Mouse (Mus musculus): ENCODE data around the gene Wfdc5. TPM values are rescaled to one million over a fixed set of nuclear protein-coding genes. Genes with fewer than 3 reads are reported as not detected.

Gene Wfdc5
- polyA plus RNA-seq, 1 experiment: not detected

DNA sequence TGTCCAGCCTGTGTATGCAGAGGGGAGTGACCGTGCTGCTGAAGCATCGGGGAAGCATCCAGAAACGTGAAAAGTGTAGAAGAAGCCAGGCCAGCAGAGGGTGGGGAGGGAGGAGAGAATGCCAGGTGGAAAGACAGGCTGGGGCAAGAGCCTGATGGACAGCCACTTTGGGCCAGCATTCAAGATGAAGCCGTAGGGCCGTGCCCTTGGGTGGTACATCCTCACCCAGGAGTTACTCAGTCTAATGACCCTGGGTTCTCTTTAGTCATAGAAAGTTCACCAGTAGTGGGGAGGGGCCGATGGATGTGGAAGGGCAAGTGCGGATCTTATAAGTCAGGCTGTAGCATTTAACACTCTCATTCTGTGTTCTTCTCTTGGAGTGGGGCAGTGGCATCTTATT, 26.4 kb downstream of the Wfdc5 start:
- TF ChIP-seq FLI1 (IDR thresholded peaks at IDR 0.05; ENCODE audit: low read length): no peak
- no peak for TF ChIP-seq GATA1 (IDR thresholded peaks at IDR 0.05; ENCODE audit: borderline replicate concordance, low read length)
- Histone ChIP-seq H3K4me3 (replicated peaks) (no peak overlapping the region), H3K27me3 (replicated peaks) (no peaks in the 10 kb centered on the region), H3K9me3 (no peaks in the 10 kb centered on the region), H3K36me3 (replicated peaks; ENCODE audit: low read length) (peaks cover 67% of the 10 kb centered on the region), H3K4me1 (no peaks in the 10 kb centered on the region)

DNA sequence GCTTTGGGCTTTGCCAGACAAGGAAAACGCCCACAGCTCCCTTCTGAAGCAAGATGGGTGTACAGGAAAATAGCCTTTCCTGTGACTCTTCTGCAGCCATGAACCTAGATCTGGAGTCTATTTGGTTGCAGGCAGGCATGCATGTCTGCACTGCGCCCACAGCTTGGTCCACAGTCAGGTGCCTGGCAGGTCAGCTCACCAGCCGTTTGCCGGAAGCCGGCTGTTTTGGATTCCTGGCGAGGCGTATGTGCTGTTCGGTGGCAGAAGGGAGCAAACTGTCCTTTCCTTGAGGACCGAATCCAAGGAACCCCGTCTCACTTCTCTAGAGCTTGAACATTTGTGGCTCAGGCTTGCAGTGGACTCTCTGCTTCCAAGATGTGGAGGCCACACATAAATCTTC, 28.5 kb downstream of the Wfdc5 start:
- 0 out of 2 replicates have a peak, but pooled peaks cover 3% of the 10 kb centered on the region for H3K4me1 ChIP-seq
- H3K36me3 ChIP-seq (replicated peaks; ENCODE audit: low read length): peaks cover 88% of the 10 kb centered on the region
- H3K9me3 ChIP-seq: no peaks in the 10 kb centered on the region
- TF ChIP-seq GATA1 (IDR thresholded peaks at IDR 0.05; ENCODE audit: borderline replicate concordance, low read length): no peak
- TF ChIP-seq FLI1 (IDR thresholded peaks at IDR 0.05; ENCODE audit: low read length): no peak
- no peak overlapping the region for H3K4me3 ChIP-seq (replicated peaks)
- no peaks in the 10 kb centered on the region for H3K27me3 ChIP-seq (replicated peaks)

DNA sequence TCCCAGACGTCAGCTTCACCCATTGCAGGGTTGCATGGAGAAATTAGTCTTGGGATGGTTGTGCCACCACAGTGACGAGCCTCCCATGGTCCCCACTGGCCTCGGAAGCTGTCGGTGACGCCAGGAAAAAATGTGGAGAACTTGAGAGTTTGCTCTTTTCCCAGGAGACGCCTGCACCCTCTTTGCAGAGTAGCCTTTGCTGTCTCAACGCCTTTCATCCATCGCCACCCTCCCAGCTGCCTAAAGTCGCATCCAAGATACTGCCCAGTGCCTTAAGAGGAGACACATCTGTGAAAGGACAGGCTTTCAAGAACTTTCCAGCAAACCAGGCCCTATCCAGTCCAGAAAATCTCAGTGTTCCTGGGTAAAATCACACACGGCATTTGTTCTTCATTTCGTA, 30.2 kb downstream of the Wfdc5 start:
- peaks cover 99% of the 10 kb centered on the region for H3K36me3 ChIP-seq (replicated peaks; ENCODE audit: low read length)

DNA sequence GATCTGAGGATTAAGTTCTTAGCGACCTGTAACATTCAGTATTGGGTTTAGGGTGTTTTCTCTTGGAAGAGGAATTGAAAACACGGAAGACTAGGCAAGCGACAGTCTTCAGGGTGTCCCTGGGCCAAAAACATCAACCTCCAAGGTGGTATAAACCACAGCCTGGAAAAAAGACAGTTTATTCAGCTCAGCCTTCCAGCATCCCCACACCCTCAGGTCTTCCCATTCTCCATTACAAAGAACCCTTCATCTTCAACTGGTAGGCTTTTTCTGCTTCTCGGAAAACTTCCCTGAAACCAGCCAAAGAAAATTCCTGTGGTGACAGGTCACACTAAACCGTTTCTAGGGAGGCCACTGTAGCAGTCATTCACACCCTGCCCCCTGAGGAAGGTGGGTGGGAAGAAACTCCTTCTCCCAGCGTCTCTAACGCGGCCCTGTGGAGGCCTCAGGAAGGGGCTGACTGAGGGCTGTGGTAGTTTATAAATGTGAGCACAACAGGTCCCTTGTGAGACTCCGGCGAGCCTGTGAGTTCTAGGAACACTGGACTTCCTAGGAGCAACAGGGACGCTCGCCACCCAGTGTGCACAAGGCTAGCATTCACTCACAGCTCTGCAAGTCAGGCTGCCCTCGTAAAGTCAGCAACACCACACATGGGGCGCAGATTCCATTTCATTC, 32.3 kb downstream of the Wfdc5 start:
- TF ChIP-seq GATA1 (IDR thresholded peaks at IDR 0.05; ENCODE audit: borderline replicate concordance, low read length) (no peak), FLI1 (IDR thresholded peaks at IDR 0.05; ENCODE audit: low read length) (no peak)
- Histone ChIP-seq H3K9me3 (no peaks in the 10 kb centered on the region), H3K4me1 (peaks cover 20% of the 10 kb centered on the region), H3K4me3 (replicated peaks) (no peak overlapping the region), H3K27me3 (replicated peaks) (no peaks in the 10 kb centered on the region), H3K36me3 (replicated peaks; ENCODE audit: low read length) (peaks cover 100% of the 10 kb centered on the region)

More for the DNA sequence above, 30.2 kb downstream of the Wfdc5 start:
- Histone ChIP-seq H3K4me1 (peaks cover 6% of the 10 kb centered on the region; the same call in 1 of the 2 replicates), H3K9me3 (no peaks in the 10 kb centered on the region), H3K4me3 (replicated peaks) (no peak overlapping the region), H3K27me3 (replicated peaks) (no peaks in the 10 kb centered on the region)
- no peak for TF ChIP-seq FLI1 (IDR thresholded peaks at IDR 0.05; ENCODE audit: low read length)
- TF ChIP-seq GATA1 (IDR thresholded peaks at IDR 0.05; ENCODE audit: borderline replicate concordance, low read length): no peak

DNA sequence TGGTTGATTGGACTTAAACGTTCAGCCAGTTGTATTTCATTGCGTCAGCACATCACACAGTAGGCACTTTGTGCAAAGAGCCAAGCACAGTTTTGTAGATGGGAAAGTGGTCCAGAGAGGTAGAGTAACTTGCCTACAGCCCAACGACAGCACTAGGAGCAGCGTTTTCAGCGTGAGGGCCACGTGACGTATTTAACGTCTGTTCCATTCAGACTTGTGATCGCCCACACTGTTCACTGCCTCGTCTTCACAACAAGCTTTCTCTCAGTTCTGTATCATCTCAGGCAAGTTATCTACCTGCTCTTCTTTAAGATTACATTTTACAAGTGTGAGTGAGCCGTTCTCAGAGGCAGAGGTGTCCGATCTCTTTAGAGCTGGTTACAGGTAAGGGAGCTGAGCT, 36.0 kb downstream of the Wfdc5 start:
- H3K9me3 ChIP-seq: no peaks in the 10 kb centered on the region
- no peak for TF ChIP-seq FLI1 (IDR thresholded peaks at IDR 0.05; ENCODE audit: low read length)
- no peak for TF ChIP-seq GATA1 (IDR thresholded peaks at IDR 0.05; ENCODE audit: borderline replicate concordance, low read length)
- no peak overlapping the region for H3K4me3 ChIP-seq (replicated peaks)
- peaks cover 46% of the 10 kb centered on the region for H3K4me1 ChIP-seq
- peaks cover 98% of the 10 kb centered on the region for H3K36me3 ChIP-seq (replicated peaks; ENCODE audit: low read length)
- no peaks in the 10 kb centered on the region for H3K27me3 ChIP-seq (replicated peaks)

DNA sequence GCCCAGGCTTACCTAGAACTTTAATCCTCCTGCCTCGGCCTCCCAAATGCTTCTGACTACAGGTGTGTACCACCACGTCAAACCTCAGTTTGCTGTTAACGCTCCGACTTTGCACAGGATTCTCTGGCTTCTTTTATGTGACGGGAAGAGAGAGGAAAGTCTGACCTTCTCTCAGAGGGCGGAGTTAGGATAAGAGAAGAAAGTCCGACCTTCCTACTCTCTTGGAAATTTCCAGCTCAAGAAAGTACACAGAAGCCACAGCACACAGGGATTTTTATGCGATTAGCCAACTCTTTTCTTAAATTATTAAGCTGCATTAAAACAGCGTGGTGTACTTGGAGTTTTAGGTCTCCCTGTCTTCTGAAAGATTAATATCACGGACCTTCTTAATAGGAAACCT, 38.0 kb downstream of the Wfdc5 start:
- H3K9me3 ChIP-seq: no peaks in the 10 kb centered on the region
- TF ChIP-seq GATA1 (IDR thresholded peaks at IDR 0.05; ENCODE audit: borderline replicate concordance, low read length) (no peak), FLI1 (IDR thresholded peaks at IDR 0.05; ENCODE audit: low read length) (no peak)
- H3K4me1 ChIP-seq: peaks cover 56% of the 10 kb centered on the region
- peaks cover 98% of the 10 kb centered on the region for H3K36me3 ChIP-seq (replicated peaks; ENCODE audit: low read length)
- no peaks in the 10 kb centered on the region for H3K27me3 ChIP-seq (replicated peaks)
- H3K4me3 ChIP-seq (replicated peaks): no peak overlapping the region

DNA sequence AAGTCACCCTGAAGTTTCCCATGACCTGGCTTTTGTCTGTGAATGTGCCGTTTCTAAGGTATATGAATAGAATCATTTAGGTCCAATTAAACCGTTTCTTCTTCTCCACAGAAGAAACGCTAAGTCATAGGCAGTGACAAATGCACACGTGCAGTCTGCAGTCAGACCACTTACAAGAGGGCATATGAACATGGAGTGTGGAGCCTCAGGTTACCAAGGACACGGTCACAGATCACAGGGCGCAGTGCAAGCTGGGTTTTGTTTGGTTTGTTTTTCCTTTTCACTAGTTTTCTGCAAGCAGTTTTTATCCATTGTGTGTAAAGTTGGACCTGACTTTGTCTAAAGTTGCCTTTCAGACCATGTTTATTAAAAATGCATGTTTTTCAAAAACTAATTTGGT, 38.5 kb downstream of the Wfdc5 start:
- Histone ChIP-seq H3K4me3 (replicated peaks) (no peak overlapping the region), H3K4me1 (peaks cover 52% of the 10 kb centered on the region), H3K27me3 (replicated peaks) (no peaks in the 10 kb centered on the region), H3K36me3 (replicated peaks; ENCODE audit: low read length) (peaks cover 94% of the 10 kb centered on the region), H3K9me3 (no peaks in the 10 kb centered on the region)
- TF ChIP-seq FLI1 (IDR thresholded peaks at IDR 0.05; ENCODE audit: low read length): no peak
- no peak for TF ChIP-seq GATA1 (IDR thresholded peaks at IDR 0.05; ENCODE audit: borderline replicate concordance, low read length)

DNA sequence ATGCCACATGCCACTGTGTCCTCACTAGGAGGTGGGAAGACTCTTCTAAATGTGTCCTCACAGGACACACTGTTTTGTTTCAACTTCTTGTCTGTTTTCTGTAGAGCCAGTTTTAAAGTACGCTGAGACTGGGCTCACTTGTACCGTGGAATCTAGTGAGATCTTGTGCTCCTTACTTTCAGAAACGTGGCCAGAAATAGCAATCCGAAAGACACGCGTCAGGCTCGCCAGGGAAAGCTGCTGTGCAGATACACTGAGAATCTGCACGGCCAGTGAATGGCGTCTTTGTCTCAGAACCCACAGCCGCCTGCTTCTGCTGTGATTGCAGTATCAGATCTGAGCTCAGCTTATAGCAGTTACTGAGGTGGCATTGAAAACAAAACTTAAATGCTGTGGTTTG, 40.5 kb downstream of the Wfdc5 start:
- H3K4me1 ChIP-seq: peaks cover 59% of the 10 kb centered on the region
- H3K36me3 ChIP-seq (replicated peaks; ENCODE audit: low read length): peaks cover 93% of the 10 kb centered on the region
- no peaks in the 10 kb centered on the region for H3K9me3 ChIP-seq
- TF ChIP-seq GATA1 (IDR thresholded peaks at IDR 0.05; ENCODE audit: borderline replicate concordance, low read length) (no peak), FLI1 (IDR thresholded peaks at IDR 0.05; ENCODE audit: low read length) (no peak)
- H3K27me3 ChIP-seq (replicated peaks): no peaks in the 10 kb centered on the region
- H3K4me3 ChIP-seq (replicated peaks): no peak overlapping the region

DNA sequence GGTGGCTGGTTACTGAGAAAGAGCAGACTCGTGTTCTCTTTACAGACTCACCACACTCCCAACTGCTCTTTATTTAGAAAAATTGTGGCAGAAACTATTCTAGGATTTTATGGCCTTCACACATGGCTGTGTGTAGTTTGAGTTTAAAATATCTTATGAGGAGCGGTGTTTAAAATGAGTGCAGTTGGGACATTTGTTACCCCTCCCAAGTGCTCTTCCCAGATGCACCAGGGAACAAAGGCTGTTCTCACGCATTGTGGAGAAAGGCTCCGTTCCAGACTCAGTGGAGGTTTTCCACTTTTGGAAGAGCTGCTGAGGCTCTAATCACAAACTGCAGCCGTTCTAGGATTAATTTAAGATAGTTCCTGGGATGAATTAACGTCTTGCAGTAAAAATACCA, 44.8 kb downstream of the Wfdc5 start:
- Histone ChIP-seq H3K36me3 (replicated peaks; ENCODE audit: low read length) (peaks cover 90% of the 10 kb centered on the region), H3K9me3 (no peaks in the 10 kb centered on the region), H3K4me1 (peaks cover 67% of the 10 kb centered on the region), H3K27me3 (replicated peaks) (no peaks in the 10 kb centered on the region), H3K4me3 (replicated peaks) (no peak overlapping the region)
- no peak for TF ChIP-seq GATA1 (IDR thresholded peaks at IDR 0.05; ENCODE audit: borderline replicate concordance, low read length)
- TF ChIP-seq FLI1 (IDR thresholded peaks at IDR 0.05; ENCODE audit: low read length): no peak

DNA sequence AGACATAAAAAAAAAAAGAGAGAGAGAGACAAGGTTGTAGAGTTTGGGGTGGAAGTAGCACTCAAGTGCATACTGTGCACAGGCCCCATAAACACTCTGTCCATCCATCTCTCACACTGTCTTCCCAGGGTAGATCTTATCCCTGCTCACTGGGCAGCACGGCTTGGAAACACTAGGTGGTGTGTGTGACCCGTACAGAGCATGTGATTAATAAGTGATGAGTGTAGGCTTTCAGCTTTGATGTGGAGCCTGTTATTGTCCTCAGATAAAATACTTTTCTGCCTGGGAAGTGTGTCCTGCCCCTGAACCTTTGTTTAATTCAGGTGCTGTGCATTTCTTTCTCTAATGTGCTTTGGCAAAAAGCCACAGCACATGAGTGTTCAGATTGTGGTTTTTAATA, 46.1 kb downstream of the Wfdc5 start:
- Histone ChIP-seq H3K9me3 (no peaks in the 10 kb centered on the region), H3K4me3 (replicated peaks) (no peak overlapping the region), H3K36me3 (replicated peaks; ENCODE audit: low read length) (peaks cover 89% of the 10 kb centered on the region), H3K27me3 (replicated peaks) (no peaks in the 10 kb centered on the region), H3K4me1 (peaks cover 59% of the 10 kb centered on the region)
- no peak for TF ChIP-seq GATA1 (IDR thresholded peaks at IDR 0.05; ENCODE audit: borderline replicate concordance, low read length)
- TF ChIP-seq FLI1 (IDR thresholded peaks at IDR 0.05; ENCODE audit: low read length): no peak
